Mouse (Mus musculus): ENCODE data around the gene Mbl1. TPM values are rescaled to one million over a fixed set of nuclear protein-coding genes. Genes with fewer than 3 reads are reported as not detected.

Mbl1 gene
- polyA plus RNA-seq, 1 experiment from 2014 or later = 2.7 TPM

DNA sequence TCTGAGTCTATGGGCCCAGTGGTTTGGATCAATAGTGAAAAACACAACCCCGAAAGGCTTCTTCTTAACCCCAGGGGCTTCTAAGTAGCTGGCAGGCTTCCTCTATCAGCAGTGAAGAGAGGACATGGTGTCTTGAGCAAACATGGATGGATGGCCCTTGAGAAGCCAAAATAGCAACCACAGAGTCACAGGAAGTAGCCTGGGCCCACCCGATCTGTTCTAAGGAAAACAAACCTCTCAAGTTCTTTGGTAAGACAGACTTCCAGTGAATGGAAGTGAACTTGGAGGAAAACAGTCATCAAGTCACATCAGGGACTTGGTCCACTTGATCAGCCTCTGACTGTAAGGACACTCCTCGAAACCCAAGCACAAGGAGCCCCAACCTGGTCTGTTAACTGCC, 4.3 kb upstream of the Mbl1 start:
- Histone ChIP-seq H3K4me3 (replicated peaks) (no peak overlapping the region), H3K27ac (no peak overlapping the region), H3K4me2 (no peak overlapping the region), H3K36me3 (no peaks in the 10 kb centered on the region), H3K9ac (no peak overlapping the region), H3K9me3 (no peaks in the 10 kb centered on the region), H3K27me3 (replicated peaks) (no peaks in the 10 kb centered on the region), H3K4me1 (no peaks in the 10 kb centered on the region)
- 77% methylated on average over 3 of the region's 3 CpGs for WGBS
- no peak for ATAC-seq (ENCODE audit: insufficient read depth, low FRiP score, low read depth)

DNA sequence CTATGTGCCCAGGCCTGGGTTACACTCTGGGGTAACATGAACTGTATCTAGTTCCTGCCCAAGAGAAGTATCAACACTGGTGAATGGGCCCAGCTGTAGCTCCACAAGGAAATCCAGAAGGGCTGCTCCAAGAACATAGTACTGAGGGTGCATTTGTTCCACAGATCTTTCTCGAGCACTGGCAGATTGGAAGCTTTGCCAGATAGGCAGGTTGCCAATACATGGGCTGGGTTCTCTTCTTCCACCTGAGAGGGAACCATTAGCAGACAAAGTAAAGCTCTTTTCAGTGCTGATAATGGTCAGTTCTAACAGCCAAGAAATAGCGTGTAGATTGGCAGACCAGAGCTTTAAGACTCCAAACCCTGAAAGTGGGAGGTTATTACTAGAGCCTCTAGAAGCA, 3.9 kb upstream of the Mbl1 start:
- Histone ChIP-seq H3K36me3 (no peaks in the 10 kb centered on the region), H3K4me2 (no peak overlapping the region), H3K9me3 (no peaks in the 10 kb centered on the region), H3K4me1 (no peaks in the 10 kb centered on the region), H3K27ac (no peak overlapping the region), H3K9ac (no peak overlapping the region), H3K27me3 (replicated peaks) (no peaks in the 10 kb centered on the region), H3K4me3 (replicated peaks) (no peak overlapping the region)
- no peak for ATAC-seq (ENCODE audit: insufficient read depth, low FRiP score, low read depth)
- WGBS = 78% methylated on average over 2 of the region's 2 CpGs

DNA sequence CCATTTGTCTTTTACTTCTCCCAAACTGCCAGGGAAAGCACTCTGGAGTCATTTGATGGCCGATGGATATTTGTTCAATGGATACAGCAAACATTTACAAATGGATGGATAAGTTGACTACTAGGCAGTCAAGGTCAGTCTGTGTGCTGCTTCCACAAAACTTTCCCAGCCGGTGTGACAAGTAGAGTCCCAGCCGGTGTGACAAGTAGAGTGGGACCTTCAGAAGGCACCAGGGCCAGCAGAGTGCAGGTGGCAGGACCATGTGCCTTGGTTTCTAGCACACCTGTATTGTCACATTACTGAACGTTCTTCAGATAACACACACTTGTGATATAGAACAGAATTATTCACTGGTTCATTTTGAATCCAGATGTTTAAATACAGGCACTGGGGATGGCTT, 8.8 kb downstream of the Mbl1 start:
- H3K4me1 ChIP-seq = no peaks in the 10 kb centered on the region
- no peaks in the 10 kb centered on the region for H3K36me3 ChIP-seq
- no peak overlapping the region for H3K4me3 ChIP-seq (replicated peaks)
- no peak overlapping the region for H3K9ac ChIP-seq
- H3K27ac ChIP-seq = no peak overlapping the region
- WGBS = 60% methylated on average over 4 of the region's 4 CpGs
- H3K9me3 ChIP-seq = no peaks in the 10 kb centered on the region
- no peaks in the 10 kb centered on the region for H3K27me3 ChIP-seq (replicated peaks)
- no peak overlapping the region for H3K4me2 ChIP-seq
- ATAC-seq (ENCODE audit: insufficient read depth, low FRiP score, low read depth) = peak; percentile 80; the same call in 1 of the 2 replicates

DNA sequence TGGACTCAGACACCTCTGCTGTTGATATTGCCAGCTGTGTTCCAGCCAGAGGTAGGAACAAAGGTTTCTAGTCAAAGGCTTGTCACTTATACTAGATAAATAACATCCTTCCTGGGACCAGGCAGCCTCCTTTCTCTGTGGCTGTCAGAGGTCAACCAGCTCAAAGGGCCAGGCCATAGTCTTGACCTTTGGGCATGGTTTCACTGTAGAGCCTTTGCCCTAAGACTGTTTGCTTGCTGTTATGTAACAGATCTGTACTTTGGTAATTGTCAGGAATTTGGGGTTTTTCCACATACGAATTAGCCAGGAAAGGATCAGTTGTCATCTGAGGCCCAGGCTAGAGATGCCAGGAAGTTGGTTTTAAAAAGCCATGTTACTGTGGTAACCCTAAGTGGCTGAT, 9.5 kb downstream of the Mbl1 start:
- Histone ChIP-seq H3K4me2 (no peak overlapping the region), H3K9ac (no peak overlapping the region), H3K4me3 (replicated peaks) (no peak overlapping the region), H3K36me3 (no peaks in the 10 kb centered on the region), H3K27me3 (replicated peaks) (no peaks in the 10 kb centered on the region), H3K4me1 (no peaks in the 10 kb centered on the region), H3K9me3 (no peaks in the 10 kb centered on the region), H3K27ac (no peak overlapping the region)
- peak; percentile 35; the same call in 1 of the 2 replicates for ATAC-seq (ENCODE audit: insufficient read depth, low FRiP score, low read depth)
- 25% methylated on average over 1 of the region's 1 CpGs for WGBS

GRCm38 (mm10) chr14:41162663-41163062, 11.4 kb downstream of the Mbl1 start:
- Histone ChIP-seq H3K4me2 (no peak overlapping the region), H3K27ac (no peak overlapping the region), H3K27me3 (replicated peaks) (no peaks in the 10 kb centered on the region), H3K36me3 (no peaks in the 10 kb centered on the region), H3K9ac (no peak overlapping the region), H3K4me3 (replicated peaks) (no peak overlapping the region), H3K4me1 (no peaks in the 10 kb centered on the region), H3K9me3 (no peaks in the 10 kb centered on the region)
- ATAC-seq (ENCODE audit: insufficient read depth, low FRiP score, low read depth) = no peak
- 6% methylated on average over 2 of the region's 2 CpGs for WGBS

DNA sequence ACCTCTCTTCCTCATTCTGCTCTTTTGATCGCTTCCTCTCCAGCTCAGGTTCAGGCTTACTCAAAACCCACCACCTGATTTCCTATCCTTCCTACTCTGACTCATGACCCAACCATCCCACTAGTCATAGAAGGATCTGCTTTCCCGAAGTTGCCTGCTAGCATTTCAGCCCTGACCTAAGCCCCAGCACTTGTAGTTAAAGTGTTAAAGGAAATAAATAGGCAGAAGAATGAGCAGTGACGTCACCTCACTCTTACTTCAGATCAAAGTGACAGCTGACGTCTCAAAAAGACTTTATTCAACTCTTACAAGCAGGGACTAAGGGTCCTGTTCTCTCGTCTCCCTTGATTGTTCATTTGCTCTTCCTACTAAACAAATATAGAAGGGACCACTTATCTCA, 16.0 kb downstream of the Mbl1 start:
- Histone ChIP-seq H3K36me3 (no peaks in the 10 kb centered on the region), H3K4me1 (no peaks in the 10 kb centered on the region), H3K27me3 (replicated peaks) (no peaks in the 10 kb centered on the region), H3K9me3 (no peaks in the 10 kb centered on the region), H3K4me2 (no peak overlapping the region), H3K4me3 (replicated peaks) (no peak overlapping the region), H3K9ac (no peak overlapping the region), H3K27ac (no peak overlapping the region)
- no peak for ATAC-seq (ENCODE audit: insufficient read depth, low FRiP score, low read depth)
- WGBS = 53% methylated on average over 5 of the region's 5 CpGs

DNA sequence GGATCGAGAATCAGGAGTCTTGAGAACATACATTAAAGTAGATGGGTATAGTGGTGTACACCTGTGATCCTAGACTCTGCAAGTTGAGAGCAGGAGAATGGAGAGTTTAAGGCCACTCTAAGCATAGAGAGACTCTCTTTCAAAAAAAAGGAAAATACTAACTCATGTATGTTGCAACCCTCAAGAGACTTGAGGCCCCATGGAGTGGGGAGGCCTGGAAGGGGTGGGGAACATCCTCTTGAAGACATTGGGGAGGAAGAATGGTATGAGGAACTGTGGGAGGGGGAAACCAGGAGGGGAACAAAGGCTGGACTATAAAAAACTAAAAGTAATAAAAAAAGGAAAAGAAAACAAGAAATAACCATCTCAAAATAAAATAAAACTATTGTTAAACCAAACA, 17.3 kb downstream of the Mbl1 start:
- H3K4me3 ChIP-seq (replicated peaks) = no peak overlapping the region
- no peak for ATAC-seq (ENCODE audit: insufficient read depth, low FRiP score, low read depth)
- no peaks in the 10 kb centered on the region for H3K4me1 ChIP-seq
- H3K27ac ChIP-seq = no peak overlapping the region
- H3K4me2 ChIP-seq = no peak overlapping the region
- no peaks in the 10 kb centered on the region for H3K36me3 ChIP-seq
- no peaks in the 10 kb centered on the region for H3K9me3 ChIP-seq
- 92% methylated on average over 1 of the region's 1 CpGs for WGBS
- H3K9ac ChIP-seq = no peak overlapping the region
- no peaks in the 10 kb centered on the region for H3K27me3 ChIP-seq (replicated peaks)

GRCm38 (mm10) chr14:41170514-41170913, 19.3 kb downstream of the Mbl1 start:
- Histone ChIP-seq H3K36me3 (no peaks in the 10 kb centered on the region), H3K4me2 (no peak overlapping the region), H3K27ac (no peak overlapping the region), H3K27me3 (replicated peaks) (no peaks in the 10 kb centered on the region), H3K4me3 (replicated peaks) (no peak overlapping the region), H3K4me1 (no peaks in the 10 kb centered on the region), H3K9me3 (no peaks in the 10 kb centered on the region), H3K9ac (no peak overlapping the region)
- no peak for ATAC-seq (ENCODE audit: insufficient read depth, low FRiP score, low read depth)
- WGBS = 83% methylated on average over 2 of the region's 2 CpGs

GRCm38 (mm10) chr14:41174802-41175201, 23.5 kb downstream of the Mbl1 start:
- H3K9ac ChIP-seq = no peak overlapping the region
- ATAC-seq (ENCODE audit: insufficient read depth, low FRiP score, low read depth) = no peak
- no peak overlapping the region for H3K4me3 ChIP-seq (replicated peaks)
- H3K4me1 ChIP-seq = no peaks in the 10 kb centered on the region
- WGBS = 52% methylated on average over 1 of the region's 1 CpGs
- no peaks in the 10 kb centered on the region for H3K36me3 ChIP-seq
- H3K27me3 ChIP-seq (replicated peaks) = no peaks in the 10 kb centered on the region
- no peaks in the 10 kb centered on the region for H3K9me3 ChIP-seq
- no peak overlapping the region for H3K4me2 ChIP-seq
- no peak overlapping the region for H3K27ac ChIP-seq

DNA sequence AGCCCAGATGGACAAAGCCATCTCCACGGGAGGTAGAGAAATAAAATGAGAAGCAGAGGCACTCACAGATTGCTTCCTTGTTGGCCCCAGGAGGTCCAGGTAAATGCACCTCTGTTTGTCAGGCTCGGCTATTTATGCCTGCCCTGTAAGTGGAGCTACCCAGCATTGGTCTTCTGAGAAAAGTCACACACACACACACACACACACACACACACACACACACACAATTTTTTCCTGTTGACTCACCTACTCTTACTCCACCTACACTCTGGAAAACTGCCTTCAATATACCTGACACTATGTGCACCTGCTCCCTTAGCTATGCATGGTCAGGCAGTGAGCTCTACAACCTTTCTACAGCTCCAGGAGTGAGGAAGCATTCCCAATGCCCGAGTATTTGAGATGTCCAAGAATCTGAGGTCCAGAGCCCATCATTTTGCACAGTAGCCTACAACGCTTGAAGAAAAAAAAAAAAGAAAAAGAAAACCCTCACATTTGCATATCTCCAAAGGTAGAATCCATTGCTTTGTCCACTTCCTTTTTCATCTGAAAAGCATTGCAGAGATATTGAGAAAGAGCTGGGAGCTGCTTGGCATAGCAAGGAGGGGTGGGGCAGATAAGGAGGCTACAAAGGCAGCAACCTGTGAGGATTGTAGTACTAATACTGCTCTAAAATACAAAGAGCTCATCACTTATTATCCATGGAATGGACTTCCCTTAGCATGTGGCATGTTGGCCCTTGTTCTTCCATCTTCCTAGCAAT, 34.0 kb downstream of the Mbl1 start, which contains the start of gene Sftpd:
TSS of gene Sftpd (minus strand) at position 91 of the 763 bp plus-strand sequence.
- no peak within 1 kb of the TSS for H3K27ac ChIP-seq
- H3K4me1 ChIP-seq = no peaks in the 10 kb centered on the region
- H3K9ac ChIP-seq = no peak within 1 kb of the TSS
- no peak within 1 kb of the TSS for H3K4me2 ChIP-seq
- 71% methylated on average over 4 of the region's 4 CpGs for WGBS
- H3K4me3 ChIP-seq (replicated peaks) = no peak within 1 kb of the TSS
- H3K9me3 ChIP-seq = no peaks in the 10 kb centered on the region
- H3K27me3 ChIP-seq (replicated peaks) = no peaks in the 10 kb centered on the region
- ATAC-seq (ENCODE audit: insufficient read depth, low FRiP score, low read depth) = no peak
- H3K36me3 ChIP-seq = no peaks in the 10 kb centered on the region

- Histone ChIP-seq H3K4me2 (no peak overlapping the region), H3K36me3 (no peaks in the 10 kb centered on the region), H3K4me1 (no peaks in the 10 kb centered on the region), H3K9me3 (no peaks in the 10 kb centered on the region), H3K9ac (no peak overlapping the region), H3K27me3 (replicated peaks) (no peaks in the 10 kb centered on the region), H3K4me3 (replicated peaks) (no peak overlapping the region), H3K27ac (no peak overlapping the region)
- ATAC-seq (ENCODE audit: insufficient read depth, low FRiP score, low read depth) = no peak
- WGBS = 88% methylated on average over 2 of the region's 2 CpGs
These were observed 38.2 kb downstream of the Mbl1 start for GRCm38 (mm10) chr14:41189496-41189895.

DNA sequence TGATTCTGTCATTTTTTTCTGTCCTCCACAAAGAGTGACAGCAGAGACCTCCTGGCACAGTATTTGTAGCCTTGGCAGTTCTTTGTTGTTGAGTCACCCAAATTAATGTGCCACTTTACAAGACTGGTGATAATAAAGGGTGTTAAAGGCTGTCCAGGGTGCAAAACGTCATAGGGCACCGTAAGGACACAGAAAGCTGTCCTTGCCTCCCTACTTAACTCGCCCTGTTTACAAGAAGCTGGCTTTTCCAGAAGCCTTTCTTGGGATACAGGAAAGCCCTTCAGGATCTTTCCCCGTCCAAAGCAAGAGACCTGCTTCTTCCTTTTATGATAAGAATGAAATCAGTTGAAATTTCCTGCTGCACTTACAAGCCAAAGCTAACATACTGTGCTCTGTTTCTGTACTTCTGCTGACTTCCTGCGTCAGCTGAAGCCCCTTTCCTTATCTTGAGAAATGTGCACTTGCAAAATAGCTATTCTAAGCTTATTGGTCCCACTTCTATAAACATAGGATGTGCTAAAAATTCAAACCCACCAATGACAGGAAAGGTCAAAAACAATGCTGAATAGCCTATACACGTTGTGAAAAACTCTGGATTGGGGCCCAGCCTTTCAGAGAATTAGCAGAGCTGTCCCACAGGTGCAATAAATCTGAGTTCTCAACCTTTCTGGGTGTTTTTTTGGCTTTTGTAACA, 46.9 kb downstream of the Mbl1 start:
- 46% methylated on average over 6 of the region's 6 CpGs for WGBS
- H3K9ac ChIP-seq = no peak overlapping the region
- no peaks in the 10 kb centered on the region for H3K4me1 ChIP-seq
- no peak overlapping the region for H3K27ac ChIP-seq
- ATAC-seq (ENCODE audit: insufficient read depth, low FRiP score, low read depth) = no peak
- H3K36me3 ChIP-seq = no peaks in the 10 kb centered on the region
- H3K4me2 ChIP-seq = no peak overlapping the region
- H3K4me3 ChIP-seq (replicated peaks) = no peak overlapping the region
- no peaks in the 10 kb centered on the region for H3K9me3 ChIP-seq
- no peaks in the 10 kb centered on the region for H3K27me3 ChIP-seq (replicated peaks)

Measured in stomach, embryonic 15.5 days (tissue).